Mouse (Mus musculus) lung, adult 2 months (tissue): ENCODE measurements around the gene Cbarp.

Source experiments
- CTCF ChIP-seq: fragments of 200-500 bp; IDR thresholded peaks from 2 replicates; pipeline ENCODE4 v1.5.1; 2011; ENCODE audit warnings: mild to moderate bottlenecking, low read length, control low read depth; ENCODE audit not compliant: insufficient read depth
- POLR2A ChIP-seq: fragments of 200-500 bp; IDR thresholded peaks from 2 replicates; pipeline ENCODE4 v1.6.1; 2011; ENCODE audit warnings: low read depth, mild to moderate bottlenecking, control low read depth, low read length, borderline replicate concordance; ENCODE audit errors: extremely low read depth

GRCm38 (mm10) chr10:80182547-80182946, 41.9 kb upstream of the Cbarp start:
- TF ChIP-seq POLR2A: no peak
- TF ChIP-seq CTCF: no peak
